Mouse (Mus musculus) induced T-regulatory cell, adult 2 months (primary cell): Measurements from ENCODE around the gene Zzz3.
A peak's percentile ranks its signal among the peaks of the same experiment; 100 is the strongest.

Source experiments
- DNase-seq: peaks from one replicate; pipeline ENCODE4 v3.0.0-alpha.2; 2012; ENCODE audit warnings: low read depth

The Zzz3 gene

GRCm38 (mm10) chr3:152467312-152467711 lies 72.0 kb downstream of the Zzz3 start:
- DNase-seq: no peak

GRCm38 (mm10) chr3:152468032-152468431 lies 72.8 kb downstream of the Zzz3 start:
- DNase-seq: no peak

- DNase-seq: peak; percentile 53
Measured at GRCm38 (mm10) chr3:152468569-152469041, 73.3 kb downstream of the Zzz3 start.

- DNase-seq: no peak
Measured at GRCm38 (mm10) chr3:152469423-152470200, 74.3 kb downstream of the Zzz3 start.

- DNase-seq: no peak
Measured at GRCm38 (mm10) chr3:152470347-152470746, 75.1 kb downstream of the Zzz3 start.

- no peak for DNase-seq
Measured at GRCm38 (mm10) chr3:152472676-152473075, 77.4 kb downstream of the Zzz3 start.

- DNase-seq: peak; percentile 81
Measured at GRCm38 (mm10) chr3:152474582-152475277, 79.5 kb downstream of the Zzz3 start.

- DNase-seq: no peak
Measured at GRCm38 (mm10) chr3:152475278-152475669, 80.0 kb downstream of the Zzz3 start.

- DNase-seq: no peak
Measured at GRCm38 (mm10) chr3:152475894-152476293, 80.6 kb downstream of the Zzz3 start.

GRCm38 (mm10) chr3:152477796-152478527 lies 82.7 kb downstream of the Zzz3 start:
- DNase-seq: peak; percentile 81

- DNase-seq: peak; percentile 84
Measured at GRCm38 (mm10) chr3:152478599-152479435, 83.5 kb downstream of the Zzz3 start.

GRCm38 (mm10) chr3:152480336-152480735 lies 85.1 kb downstream of the Zzz3 start:
- no peak for DNase-seq

- DNase-seq: no peak
Measured at GRCm38 (mm10) chr3:152482182-152482581, 86.9 kb downstream of the Zzz3 start.

- no peak for DNase-seq
Measured at GRCm38 (mm10) chr3:152483800-152484199, 88.5 kb downstream of the Zzz3 start.

GRCm38 (mm10) chr3:152484206-152484605 lies 88.9 kb downstream of the Zzz3 start:
- no peak for DNase-seq

GRCm38 (mm10) chr3:152488964-152489363 lies 93.7 kb downstream of the Zzz3 start:
- DNase-seq: no peak

GRCm38 (mm10) chr3:152490423-152490822 lies 95.2 kb downstream of the Zzz3 start:
- no peak for DNase-seq

GRCm38 (mm10) chr3:152492241-152492640 lies 97.0 kb downstream of the Zzz3 start:
- DNase-seq: no peak

- DNase-seq: no peak
Measured at GRCm38 (mm10) chr3:152493813-152494212, 98.5 kb downstream of the Zzz3 start.

GRCm38 (mm10) chr3:152494667-152495360 lies 99.5 kb downstream of the Zzz3 start:
- DNase-seq: no peak

- no peak for DNase-seq
Measured at GRCm38 (mm10) chr3:152495415-152495898, 100.2 kb downstream of the Zzz3 start.
